Mouse (Mus musculus): Measurements from ENCODE around the gene Prim2.
A peak's percentile ranks its signal among the peaks of the same experiment; 100 is the strongest.

Gene Prim2

GRCm38 (mm10) chr1:33669708-33670141, at the start of gene Prim2:
TSS of gene Prim2 (minus strand) at chr1:33669795.
- DNase-seq (ENCODE audit: low spot score in 2 of 2), result peak; percentile 92 to 94

- DNase-seq (ENCODE audit: low spot score in 2 of 2), result no peak
These were observed 48.0 kb upstream of the Prim2 start for GRCm38 (mm10) chr1:33717636-33718035.

- no peak for DNase-seq (ENCODE audit: low spot score in 2 of 2)
These were observed 45.2 kb upstream of the Prim2 start for GRCm38 (mm10) chr1:33714796-33715195.

DNA sequence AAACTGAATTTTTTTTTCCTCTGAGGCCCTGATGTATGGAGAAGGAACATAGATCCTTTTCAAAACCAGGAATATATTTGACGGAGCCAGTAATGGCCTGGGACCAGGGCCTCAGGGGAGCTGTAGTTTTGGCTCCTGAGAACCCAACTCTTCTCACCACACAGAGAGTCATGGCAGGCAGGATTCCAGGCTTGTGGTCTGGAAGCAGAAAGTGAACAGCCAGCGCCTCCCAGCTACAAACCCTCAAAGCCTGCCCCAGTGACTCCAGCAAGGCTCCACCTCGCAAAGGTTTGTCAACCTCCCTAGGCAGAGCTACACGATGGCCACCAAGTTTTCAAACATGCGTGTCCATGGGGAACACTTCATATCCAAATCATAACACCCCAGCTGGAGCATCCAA, 42.4 kb upstream of the Prim2 start:
- DNase-seq (ENCODE audit: low spot score in 2 of 2), result no peak

GRCm38 (mm10) chr1:33709615-33710014, 40.0 kb upstream of the Prim2 start:
- DNase-seq (ENCODE audit: low spot score in 2 of 2), result no peak

DNA sequence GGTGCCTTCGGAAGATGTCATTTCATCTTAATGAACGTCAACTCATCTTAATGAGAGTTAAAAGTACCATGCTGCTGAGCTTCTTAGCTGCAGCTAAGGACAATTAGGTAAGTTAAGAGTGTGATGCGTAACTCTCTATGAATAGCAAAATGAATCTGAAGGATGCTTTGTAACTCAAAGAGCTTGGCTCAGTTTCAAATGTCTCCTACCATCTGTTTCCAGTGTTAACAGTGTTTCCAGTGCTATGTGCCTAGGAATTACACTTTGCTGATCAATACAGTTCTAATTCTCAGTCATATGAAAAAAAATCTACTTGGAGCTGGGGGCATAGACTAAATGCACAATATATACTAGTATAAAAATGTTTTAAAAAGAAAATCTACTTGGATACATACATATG, 31.6 kb upstream of the Prim2 start:
- no peak for DNase-seq (ENCODE audit: low spot score in 2 of 2)

- no peak for DNase-seq (ENCODE audit: low spot score in 2 of 2)
These were observed 26.4 kb upstream of the Prim2 start for GRCm38 (mm10) chr1:33696016-33696415.

DNA sequence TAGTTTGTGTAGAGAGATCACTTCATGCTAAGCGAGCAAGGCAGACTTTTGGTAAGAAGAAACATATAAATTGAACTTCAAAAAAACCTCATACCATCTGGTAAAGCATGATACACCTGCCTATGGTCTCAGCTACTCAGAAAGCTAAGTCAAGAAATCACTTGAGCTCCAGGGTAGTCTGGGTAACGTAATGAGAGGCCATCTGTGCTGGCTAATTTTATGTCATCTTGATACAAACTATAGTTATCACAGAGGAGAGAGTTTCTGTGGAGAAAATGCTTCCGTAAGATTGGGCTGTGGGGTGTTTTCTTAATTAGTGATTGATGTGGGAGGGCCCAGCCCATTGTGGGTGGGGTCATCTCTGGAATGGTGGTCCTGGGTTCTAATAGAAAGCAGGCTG, 24.3 kb upstream of the Prim2 start:
- DNase-seq (ENCODE audit: low spot score in 2 of 2), result peak in 1 of 2 experiments; percentile 52

GRCm38 (mm10) chr1:33690087-33690448, 20.5 kb upstream of the Prim2 start:
- no peak for DNase-seq (ENCODE audit: low spot score in 2 of 2)

- DNase-seq (ENCODE audit: low spot score in 2 of 2), result no peak
These were observed 20.0 kb upstream of the Prim2 start for GRCm38 (mm10) chr1:33689446-33690086.

- DNase-seq (ENCODE audit: low spot score in 2 of 2), result no peak
These were observed 19.2 kb upstream of the Prim2 start for GRCm38 (mm10) chr1:33688810-33689209.

DNA sequence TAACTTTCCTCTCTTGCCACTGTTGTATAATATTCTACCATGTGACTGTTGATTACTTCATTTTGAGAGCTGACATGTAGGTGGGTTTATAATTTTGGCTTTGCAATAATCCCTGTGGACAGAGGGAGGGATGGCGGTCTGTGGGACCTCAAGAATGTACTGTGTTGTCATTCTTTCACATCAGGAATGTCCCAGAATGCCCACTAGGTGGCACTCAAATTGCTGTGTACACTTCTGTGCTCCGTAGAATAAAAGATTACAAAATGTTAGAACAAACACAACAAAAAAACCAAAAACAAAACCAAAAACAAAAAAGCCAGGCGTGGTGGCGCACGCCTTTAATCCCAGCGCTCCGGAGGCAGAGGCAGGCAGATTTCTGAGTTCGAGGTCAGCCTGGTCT, 14.9 kb upstream of the Prim2 start:
- no peak for DNase-seq (ENCODE audit: low spot score in 2 of 2)

DNA sequence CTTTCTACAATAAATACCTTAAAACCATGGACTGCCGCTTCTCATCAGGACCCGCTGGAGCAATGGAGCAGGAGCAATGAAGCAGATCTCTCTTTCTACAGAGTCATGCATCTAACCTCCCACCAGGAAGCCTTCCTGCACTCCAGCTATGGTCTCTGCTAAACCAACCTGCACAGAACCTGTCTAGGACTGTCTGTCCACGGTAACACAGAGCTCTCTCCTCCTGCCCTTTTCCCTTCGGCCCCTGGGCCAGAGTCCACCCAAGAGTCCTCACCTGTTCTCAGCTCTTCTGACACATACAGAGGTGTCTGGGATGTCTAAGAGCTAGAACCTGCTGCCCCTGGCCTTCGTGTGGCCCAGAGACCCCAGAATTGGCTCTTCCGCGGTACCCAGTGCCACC, 11.3 kb upstream of the Prim2 start:
- DNase-seq (ENCODE audit: low spot score in 2 of 2), result no peak

GRCm38 (mm10) chr1:33680435-33680834, 10.8 kb upstream of the Prim2 start:
- no peak for DNase-seq (ENCODE audit: low spot score in 2 of 2)

GRCm38 (mm10) chr1:33673158-33673960, 3.8 kb upstream of the Prim2 start:
- no peak for DNase-seq (ENCODE audit: low spot score in 2 of 2)

DNA sequence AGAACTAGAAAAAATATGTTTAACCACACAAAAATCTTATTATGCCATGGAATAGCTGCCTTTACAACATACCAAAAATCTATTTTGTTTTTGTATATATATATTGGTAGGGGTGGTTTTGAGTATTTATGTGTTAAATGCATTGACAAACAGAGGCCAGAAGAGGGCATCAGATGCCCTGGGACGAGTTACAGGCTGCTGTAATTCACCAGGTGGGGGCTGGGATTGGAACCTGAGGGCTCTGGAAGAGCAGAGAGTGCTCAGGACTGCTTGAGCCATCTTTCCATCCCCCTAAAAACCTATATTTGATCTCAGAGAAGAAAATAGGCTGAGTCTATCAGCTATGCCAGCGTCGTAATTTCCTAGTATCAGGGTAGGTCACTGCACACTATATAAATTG, 2.9 kb upstream of the Prim2 start:
- peak; percentile 59 to 70 for DNase-seq (ENCODE audit: low spot score in 2 of 2)

DNA sequence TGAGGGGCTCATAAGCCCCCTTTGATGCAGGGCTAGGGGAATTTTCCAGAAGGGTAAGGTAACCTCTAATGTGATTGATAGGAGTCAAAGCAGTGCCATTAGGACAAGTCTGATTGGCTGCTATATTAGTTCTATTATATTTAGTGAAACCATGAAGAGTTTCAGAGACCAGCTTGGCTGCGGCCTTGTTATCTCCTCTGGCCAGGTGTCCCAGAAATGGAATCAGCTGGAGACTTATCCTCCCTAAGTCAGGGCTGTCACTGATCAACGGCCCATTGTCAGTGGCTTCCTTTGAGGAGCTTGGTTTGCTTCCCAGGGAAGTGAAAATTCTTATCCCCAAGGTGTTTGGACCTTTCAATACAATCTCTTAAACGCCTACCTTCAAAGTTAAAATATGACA, 2.5 kb upstream of the Prim2 start:
- no peak for DNase-seq (ENCODE audit: low spot score in 2 of 2)

DNA sequence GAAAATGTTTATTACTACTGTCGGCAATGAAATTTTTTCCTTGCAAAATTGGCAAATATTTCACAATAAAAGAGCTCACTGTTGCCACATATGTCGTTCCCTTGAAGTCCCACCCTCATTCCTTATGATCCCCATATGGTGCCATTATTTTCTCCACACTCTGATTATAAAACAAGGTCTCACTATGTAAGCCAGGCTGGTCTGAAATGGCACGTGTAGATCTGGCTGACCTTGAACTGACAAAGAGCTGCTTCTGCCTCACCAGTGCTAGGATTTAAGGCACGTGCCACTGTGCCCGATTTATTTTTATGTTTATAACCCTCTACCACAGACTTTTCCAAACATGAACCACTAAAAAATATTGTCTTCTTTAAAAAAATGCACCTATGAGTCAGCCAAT, 1.8 kb upstream of the Prim2 start:
- no peak for DNase-seq (ENCODE audit: low spot score in 2 of 2)

- DNase-seq (ENCODE audit: low spot score in 2 of 2), result peak; percentile 81 to 82
These were observed 595 bp upstream of the Prim2 start for GRCm38 (mm10) chr1:33670164-33670616.

DNA sequence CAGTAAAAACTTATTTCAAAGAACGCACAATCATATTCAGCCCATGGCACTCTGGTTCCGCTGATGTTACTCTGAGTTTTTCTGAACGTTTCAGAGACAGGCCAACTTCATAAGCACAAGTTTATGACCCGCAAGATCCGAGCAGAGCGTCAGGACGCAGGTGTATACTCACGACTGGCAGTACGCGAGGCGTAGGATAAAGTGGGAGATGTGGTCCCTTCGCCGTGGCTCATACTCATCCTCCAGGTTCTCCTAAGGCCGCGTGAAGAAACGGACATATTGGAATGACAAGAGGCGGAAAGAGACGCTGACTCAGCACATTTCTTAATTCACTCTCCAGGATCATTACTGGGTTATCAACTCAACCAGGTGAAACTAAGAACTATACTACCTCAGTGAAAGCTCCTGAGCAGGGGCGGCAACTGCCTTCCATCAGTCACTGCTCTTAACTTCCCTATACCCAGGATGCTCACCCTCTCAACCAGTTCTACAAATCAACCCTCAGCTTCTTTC, 5.9 kb downstream of the Prim2 start:
- DNase-seq (ENCODE audit: low spot score in 2 of 2), result peak in 1 of 2 experiments; percentile 19

DNA sequence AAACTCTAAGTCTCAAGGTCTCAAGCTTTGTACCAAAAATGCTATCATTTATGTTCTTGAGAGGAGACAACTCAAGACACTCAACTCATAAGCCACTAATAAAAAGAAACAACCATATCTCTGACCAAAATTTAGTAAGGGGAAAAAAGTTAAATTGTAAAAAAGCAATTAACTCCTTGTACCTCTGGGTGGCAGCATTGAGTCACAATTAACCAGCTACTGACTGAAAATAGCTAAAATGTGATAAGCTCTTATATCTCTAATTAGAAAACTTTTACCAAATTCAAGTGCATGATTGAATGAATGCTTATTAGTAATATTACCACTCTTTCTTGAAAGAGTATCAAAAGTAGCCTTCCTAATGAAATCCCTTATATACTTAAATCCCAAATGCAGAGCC, 6.4 kb downstream of the Prim2 start:
- DNase-seq (ENCODE audit: low spot score in 2 of 2), result peak in 1 of 2 experiments; percentile 28

GRCm38 (mm10) chr1:33658302-33658701, 11.3 kb downstream of the Prim2 start:
- DNase-seq (ENCODE audit: low spot score in 2 of 2), result no peak

GRCm38 (mm10) chr1:33657574-33658149, 11.9 kb downstream of the Prim2 start:
- no peak for DNase-seq (ENCODE audit: low spot score in 2 of 2)
